In genomic region chr15:85657441-85657989, GRCm38 (mm10) we compare ENCODE assay signal across 8 mouse cellular contexts.
DNase-seq lines count a peak whose midpoint lies in the region; ATAC-seq and TF ChIP-seq lines count a peak whose summit lies in the region.

No protein-coding gene starts in this region.

- ATAC-seq in hindbrain, embryonic 15.5 days (ENCODE audit: low FRiP score, low read depth): no peak
- no peak for ATAC-seq in hindbrain, embryonic 11.5 days (ENCODE audit: low FRiP score)
- ATAC-seq in hindbrain, embryonic 16.5 days: no peak
- ATAC-seq in neural tube, embryonic 15.5 days (ENCODE audit: low FRiP score): no peak

- no peaks in the 10 kb centered on the region for H3K36me3 ChIP-seq in hindbrain, embryonic 15.5 days
- no peaks in the 10 kb centered on the region for H3K36me3 ChIP-seq in hindbrain, embryonic 11.5 days (ENCODE audit: control insufficient read depth, insufficient read depth, low read length)
- H3K36me3 ChIP-seq in C2C12 (ENCODE audit: control insufficient read depth, insufficient read depth): peaks cover 51% of the 10 kb centered on the region
- H3K36me3 ChIP-seq in hindbrain, embryonic 16.5 days (ENCODE audit: control insufficient read depth, insufficient read depth, low read length): no peaks in the 10 kb centered on the region
- H3K36me3 ChIP-seq in neural tube, embryonic 15.5 days: 0 out of 2 replicates have a peak, but pooled peaks cover 3% of the 10 kb centered on the region

- peak overlapping the region; percentile 57; the same call in 1 of the 2 replicates for H3K27ac ChIP-seq in hindbrain, embryonic 15.5 days (replicated peaks)
- H3K27ac ChIP-seq in hindbrain, embryonic 11.5 days (ENCODE audit: low read depth, low read length): no peak overlapping the region
- H3K27ac ChIP-seq in hindbrain, embryonic 16.5 days (ENCODE audit: low read depth, low read length): peak overlapping the region; percentile 48
- peak overlapping the region; percentile 59 for H3K27ac ChIP-seq in neural tube, embryonic 15.5 days (replicated peaks)

- no peak for TF ChIP-seq CTCF in C2C12 (IDR thresholded peaks at IDR 0.05; ENCODE audit: control insufficient read depth, insufficient read depth, insufficient read length)

- H3K9me3 ChIP-seq in hindbrain, embryonic 15.5 days: no peaks in the 10 kb centered on the region
- no peaks in the 10 kb centered on the region for H3K9me3 ChIP-seq in hindbrain, embryonic 11.5 days (ENCODE audit: control insufficient read depth, low read length)
- no peaks in the 10 kb centered on the region for H3K9me3 ChIP-seq in hindbrain, embryonic 16.5 days (ENCODE audit: control insufficient read depth, low read length)
- no peaks in the 10 kb centered on the region for H3K9me3 ChIP-seq in neural tube, embryonic 15.5 days (replicated peaks)

- 70% methylated on average over 8 of the region's 8 CpGs for WGBS in hindbrain, embryonic 15.5 days
- 68% methylated on average over 8 of the region's 8 CpGs for WGBS in hindbrain, embryonic 11.5 days
- WGBS in hindbrain, embryonic 16.5 days: 64% methylated on average over 8 of the region's 8 CpGs
- WGBS in neural tube, embryonic 15.5 days: 52% methylated on average over 8 of the region's 8 CpGs

- DNase-seq in hindbrain, embryonic 11.5 days (ENCODE audit: low spot score): no peak
- DNase-seq in adrenal gland, postnatal 36 days: peak; percentile 59 to 63
- no peak for DNase-seq in right cerebral cortex, adult 2 months (ENCODE audit: low spot score in 2 of 2)
- DNase-seq in ovary, postnatal 36 days (ENCODE audit: low spot score): no peak

- H3K4me1 ChIP-seq in hindbrain, embryonic 15.5 days (replicated peaks): peaks cover 54% of the 10 kb centered on the region
- peaks cover 6% of the 10 kb centered on the region for H3K4me1 ChIP-seq in hindbrain, embryonic 11.5 days (replicated peaks; ENCODE audit: control insufficient read depth, insufficient read depth, low read length)
- H3K4me1 ChIP-seq in hindbrain, embryonic 16.5 days (ENCODE audit: control insufficient read depth, insufficient read depth, low read depth, low read length): peaks cover 34% of the 10 kb centered on the region
- H3K4me1 ChIP-seq in neural tube, embryonic 15.5 days: peaks cover 54% of the 10 kb centered on the region

- H3ac ChIP-seq in C2C12 (ENCODE audit: control insufficient read depth, insufficient read length, low read depth): peak overlapping the region; percentile 78

- H3K79me2 ChIP-seq in C2C12 (ENCODE audit: control insufficient read depth, insufficient read depth): peaks cover 92% of the 10 kb centered on the region

- H3K9ac ChIP-seq in hindbrain, embryonic 15.5 days: no peak overlapping the region
- no peak overlapping the region for H3K9ac ChIP-seq in hindbrain, embryonic 11.5 days (ENCODE audit: low read depth, low read length)
- H3K9ac ChIP-seq in hindbrain, embryonic 16.5 days (ENCODE audit: low read depth, low read length): peak overlapping the region; percentile 38; the same call in 1 of the 2 replicates
- no peak overlapping the region for H3K9ac ChIP-seq in neural tube, embryonic 15.5 days (replicated peaks)

- H3K27me3 ChIP-seq in hindbrain, embryonic 15.5 days: peaks cover 35% of the 10 kb centered on the region
- H3K27me3 ChIP-seq in hindbrain, embryonic 11.5 days (ENCODE audit: control insufficient read depth, insufficient read depth, low read length): peaks cover 90% of the 10 kb centered on the region
- H3K27me3 ChIP-seq in C2C12 (ENCODE audit: control insufficient read depth, insufficient read depth, insufficient read length): no peaks in the 10 kb centered on the region
- H3K27me3 ChIP-seq in hindbrain, embryonic 16.5 days (replicated peaks; ENCODE audit: control insufficient read depth, insufficient read depth, low read length): peaks cover 17% of the 10 kb centered on the region
- H3K27me3 ChIP-seq in neural tube, embryonic 15.5 days (replicated peaks): peaks cover 15% of the 10 kb centered on the region

- peak overlapping the region; percentile 7; the same call in 1 of the 2 replicates for H3K4me2 ChIP-seq in hindbrain, embryonic 15.5 days
- no peak overlapping the region for H3K4me2 ChIP-seq in hindbrain, embryonic 11.5 days (replicated peaks; ENCODE audit: low read depth, low read length)
- peak overlapping the region; percentile 32 for H3K4me2 ChIP-seq in hindbrain, embryonic 16.5 days (ENCODE audit: low read length)
- H3K4me2 ChIP-seq in neural tube, embryonic 15.5 days: peak overlapping the region; percentile 28

- no peak overlapping the region for H3K4me3 ChIP-seq in hindbrain, embryonic 15.5 days
- H3K4me3 ChIP-seq in hindbrain, embryonic 11.5 days (ENCODE audit: low read depth, low read length): no peak overlapping the region
- peak overlapping the region; percentile 27 for H3K4me3 ChIP-seq in C2C12 (ENCODE audit: insufficient read depth, poor library complexity, severe bottlenecking)
- H3K4me3 ChIP-seq in hindbrain, embryonic 16.5 days (ENCODE audit: low read length): no peak overlapping the region
- H3K4me3 ChIP-seq in neural tube, embryonic 15.5 days (replicated peaks): no peak overlapping the region

- H3K79me3 ChIP-seq in C2C12 (ENCODE audit: low read depth): peaks cover 84% of the 10 kb centered on the region

TF ChIP-seq in C2C12, 6 proteins besides CTCF, POLR2A, EP300 and RAD21:
- TF ChIP-seq MYOG (IDR thresholded peaks at IDR 0.05; ENCODE audit: control insufficient read depth, extremely low read depth, insufficient read length) (no peak), CEBPB (IDR thresholded peaks at IDR 0.05; ENCODE audit: low read depth) (no peak), FOSL1 (IDR thresholded peaks at IDR 0.05; ENCODE audit: insufficient read depth, low read length, poor library complexity, severe bottlenecking) (no peak), USF1 (IDR thresholded peaks at IDR 0.05; ENCODE audit: low read depth) (no peak), MYOD1 (IDR thresholded peaks at IDR 0.05; ENCODE audit: control insufficient read depth, insufficient read length, low read depth) (no peak), MAX (IDR thresholded peaks at IDR 0.05) (no peak)
TF ChIP-seq in C2C12: peak in this region for 0.

Comparison
In these comparisons a context has a peak if more than half of its experiments do, and no peak if none do; other contexts are left out.
1. DNase-seq: peak in adrenal gland, postnatal 36 days (2 of 2); none in hindbrain, embryonic 11.5 days (single experiment), right cerebral cortex, adult 2 months (0 of 2) and ovary, postnatal 36 days (single experiment).